Mouse (Mus musculus) activated CD4-positive, CD25-positive, alpha-beta regulatory T cell, adult 4 months (primary cell): ENCODE results near the gene Mcm7. TPM values are rescaled to one million over a fixed set of nuclear protein-coding genes. Genes with fewer than 3 reads are reported as not detected.

Source experiments
- ATAC-seq: one replicate; pipeline ENCODE4 v1.8.0; 2017
- polyA plus RNA-seq, 2 experiments: library from polyadenylated mRNA; unstranded; fragments of 100-300 nt; shearing (Covaris generic); gene quantifications; one replicate each; pipeline ENCODE4 v1.2.1; 2017

The Mcm7 gene
- polyA plus RNA-seq, 2 experiments from 2014 or later, result 57.5 to 61.8 TPM

GRCm38 (mm10) chr5:138154390-138154789 is 17.8 kb downstream of the Mcm7 start:
- ATAC-seq, result no peak

- ATAC-seq, result no peak
These were observed 33.6 kb downstream of the Mcm7 start for GRCm38 (mm10) chr5:138138585-138138984.

GRCm38 (mm10) chr5:138137935-138138549 is 34.2 kb downstream of the Mcm7 start:
- ATAC-seq, result peak; percentile 77

- no peak for ATAC-seq
These were observed 35.0 kb downstream of the Mcm7 start for GRCm38 (mm10) chr5:138137257-138137656.

- ATAC-seq, result no peak
These were observed 39.7 kb downstream of the Mcm7 start for GRCm38 (mm10) chr5:138132425-138133064.

- no peak for ATAC-seq
These were observed 54.2 kb downstream of the Mcm7 start for GRCm38 (mm10) chr5:138118041-138118440.

GRCm38 (mm10) chr5:138117199-138118015 is 54.8 kb downstream of the Mcm7 start:
- ATAC-seq, result peak; percentile 6

- ATAC-seq, result peak; percentile 99
These were observed 55.7 kb downstream of the Mcm7 start, which contains the start of gene Zscan21 for GRCm38 (mm10) chr5:138116255-138117198. Gene Zscan21, plus strand, starts transcription at chr5:138116903.

Other genes with a start within 250 kb of the Mcm7 start
- not detected for gene Gjc3, start 209.3 kb downstream of the Mcm7 start, polyA plus RNA-seq
- under 1 TPM in 1 of 2 experiments, not detected in 1; 0.28 TPM for gene Azgp1, start 190.9 kb downstream of the Mcm7 start, polyA plus RNA-seq
- not detected for gene Smok3a, start 151.2 kb downstream of the Mcm7 start, polyA plus RNA-seq
- gene Smok3b, start 151.0 kb downstream of the Mcm7 start, polyA plus RNA-seq, result not detected
- gene Smok3c, start 119.2 kb downstream of the Mcm7 start, polyA plus RNA-seq, result not detected
- gene Zkscan1, start 87.3 kb downstream of the Mcm7 start, polyA plus RNA-seq, result 10 to 100 TPM; 10.9 to 11.8 TPM
- gene Zscan21, start 55.5 kb downstream of the Mcm7 start, polyA plus RNA-seq, result 10 to 100 TPM; 17.9 TPM
- gene Zfp113, start 16.7 kb downstream of the Mcm7 start, polyA plus RNA-seq, result 10 to 100 TPM; 13.4 to 13.5 TPM
- 100 to 1,000 TPM; 188 to 252 TPM for gene Cops6, start 11.4 kb downstream of the Mcm7 start, polyA plus RNA-seq
- gene Ap4m1, start 420 bp downstream of the Mcm7 start, polyA plus RNA-seq, result 1 to 10 TPM; 4.8 to 5.4 TPM
- 10 to 100 TPM; 54.1 to 59.3 TPM for gene Taf6, start 15.0 kb upstream of the Mcm7 start, polyA plus RNA-seq
- gene Cnpy4, start 15.1 kb upstream of the Mcm7 start, polyA plus RNA-seq, result 10 to 100 TPM; 38.4 to 55.4 TPM
- under 1 TPM; 0.42 to 0.51 TPM for gene Mblac1, start 21.9 kb upstream of the Mcm7 start, polyA plus RNA-seq
- gene Nxpe5, start 53.5 kb upstream of the Mcm7 start, polyA plus RNA-seq, result under 1 TPM; 0.16 to 0.18 TPM
- 100 to 1,000 TPM; 112 to 123 TPM for gene Lamtor4, start 83.1 kb upstream of the Mcm7 start, polyA plus RNA-seq
- 1 to 10 TPM; 3.9 to 4.7 TPM for gene BC037034, start 91.6 kb upstream of the Mcm7 start, polyA plus RNA-seq
- gene Gal3st4, start 100.4 kb upstream of the Mcm7 start, polyA plus RNA-seq, result under 1 TPM; 0.43 to 0.49 TPM
- not detected for gene Gm43720, start 107.5 kb upstream of the Mcm7 start, polyA plus RNA-seq
- gene Gpc2, start 107.6 kb upstream of the Mcm7 start, polyA plus RNA-seq, result not detected
- under 1 TPM; 0.13 to 0.62 TPM for gene Stag3, start 107.8 kb upstream of the Mcm7 start, polyA plus RNA-seq
- 10 to 100 TPM; 10.4 to 12.3 TPM for gene Pvrig, start 169.5 kb upstream of the Mcm7 start, polyA plus RNA-seq